Mouse (Mus musculus): ENCODE results near the gene Rpp25. TPM values are rescaled to one million over a fixed set of nuclear protein-coding genes. Genes with fewer than 3 reads are reported as not detected.

Rpp25 gene
- total RNA-seq, 2 experiments from 2014 or later: 16.4 to 20.3 TPM

- intact Hi-C loops (cut with DNase I): no loop called here
- no peak for DNase-seq (ENCODE audit: low spot score in 2 of 2)
These were observed 6.8 kb downstream of the Rpp25 start for GRCm38 (mm10) chr9:57510577-57510976.

GRCm38 (mm10) chr9:57517113-57517512 lies 13.3 kb downstream of the Rpp25 start:
- intact Hi-C loops (cut with DNase I): loop anchor here (2.0 to 5.0 kb wide), 2 partner anchors 30 to 40 kb away; no protein-coding TSS in a partner anchor
- peak in 1 of 2 experiments; percentile 35 for DNase-seq (ENCODE audit: low spot score in 2 of 2)

- intact Hi-C loops (cut with DNase I): loop anchor here (2.0 to 5.0 kb wide), 3 partner anchors 16 to 443 kb away; partner anchors contain the start of genes Rpp25 and Scamp5
- DNase-seq (ENCODE audit: low spot score in 2 of 2): no peak
These were observed 16.7 kb downstream of the Rpp25 start for GRCm38 (mm10) chr9:57520375-57521055.

GRCm38 (mm10) chr9:57521056-57521911 lies 17.5 kb downstream of the Rpp25 start, which contains the start of gene Cox5a:
Gene Cox5a (plus strand): TSS chr9:57521274.
- peak; percentile 93 to 95 for DNase-seq (ENCODE audit: low spot score in 2 of 2)
- intact Hi-C loops (cut with DNase I): loop anchor here (2.0 to 5.0 kb wide), 3 partner anchors 16 to 444 kb away; partner anchors contain the start of genes Rpp25 and Scamp5

- intact Hi-C loops (cut with DNase I): loop anchor here (5.0 kb wide), 2 partner anchors 55 to 445 kb away; partner anchors contain the start of gene Scamp5
- no peak for DNase-seq (ENCODE audit: low spot score in 2 of 2)
These were observed 18.5 kb downstream of the Rpp25 start for GRCm38 (mm10) chr9:57522114-57522860.

GRCm38 (mm10) chr9:57522861-57523246 lies 19.0 kb downstream of the Rpp25 start:
- intact Hi-C loops (cut with DNase I): loop anchor here (5.0 kb wide), 2 partner anchors 56 to 446 kb away; partner anchors contain the start of gene Scamp5
- no peak for DNase-seq (ENCODE audit: low spot score in 2 of 2)

- DNase-seq (ENCODE audit: low spot score in 2 of 2): no peak
- intact Hi-C loops (cut with DNase I): loop anchor here (5.0 kb wide), 2 partner anchors 56 to 446 kb away; partner anchors contain the start of gene Scamp5
These were observed 19.9 kb downstream of the Rpp25 start for GRCm38 (mm10) chr9:57523754-57524153.

- intact Hi-C loops (cut with DNase I): loop anchor here (5.0 kb wide), 2 partner anchors 57 to 447 kb away; partner anchors contain the start of gene Scamp5
- DNase-seq (ENCODE audit: low spot score in 2 of 2): no peak
These were observed 20.6 kb downstream of the Rpp25 start for GRCm38 (mm10) chr9:57524439-57524838.

- DNase-seq (ENCODE audit: low spot score in 2 of 2): no peak
- intact Hi-C loops (cut with DNase I): no loop called here
These were observed 21.7 kb downstream of the Rpp25 start for GRCm38 (mm10) chr9:57525516-57525915.

GRCm38 (mm10) chr9:57526435-57526834 lies 22.6 kb downstream of the Rpp25 start:
- no peak for DNase-seq (ENCODE audit: low spot score in 2 of 2)

GRCm38 (mm10) chr9:57531946-57532345 lies 28.1 kb downstream of the Rpp25 start:
- intact Hi-C loops (cut with DNase I): no loop called here
- no peak for DNase-seq (ENCODE audit: low spot score in 2 of 2)

More at GRCm38 (mm10) chr9:57526435-57526834, 22.6 kb downstream of the Rpp25 start:
- intact Hi-C loops (cut with DNase I): no loop called here

GRCm38 (mm10) chr9:57536362-57536761 lies 32.5 kb downstream of the Rpp25 start:
- DNase-seq (ENCODE audit: low spot score in 2 of 2): no peak
- intact Hi-C loops (cut with DNase I): loop anchor here (5.0 kb wide), 1 partner anchor 211 kb away; no protein-coding TSS in a partner anchor

- intact Hi-C loops (cut with DNase I): loop anchor here (5.0 kb wide), 1 partner anchor 210 kb away; no protein-coding TSS in a partner anchor
- DNase-seq (ENCODE audit: low spot score in 2 of 2): peak; percentile 93
These were observed 33.4 kb downstream of the Rpp25 start, which contains the start of gene Fam219b for GRCm38 (mm10) chr9:57537044-57537727. Gene Fam219b (plus strand): TSS chr9:57537528.

GRCm38 (mm10) chr9:57537728-57538181 lies 33.9 kb downstream of the Rpp25 start:
- intact Hi-C loops (cut with DNase I): loop anchor here (5.0 kb wide), 1 partner anchor 210 kb away; no protein-coding TSS in a partner anchor
- DNase-seq (ENCODE audit: low spot score in 2 of 2): no peak

GRCm38 (mm10) chr9:57539550-57539949 lies 35.7 kb downstream of the Rpp25 start:
- DNase-seq (ENCODE audit: low spot score in 2 of 2): no peak
- intact Hi-C loops (cut with DNase I): loop anchor here (5.0 kb wide), 1 partner anchor 208 kb away; no protein-coding TSS in a partner anchor

GRCm38 (mm10) chr9:57541312-57541711 lies 37.5 kb downstream of the Rpp25 start:
- DNase-seq (ENCODE audit: low spot score in 2 of 2): peak in 1 of 2 experiments; percentile 31
- intact Hi-C loops (cut with DNase I): loop anchor here (5.0 kb wide), 1 partner anchor 116 kb away; no protein-coding TSS in a partner anchor

- DNase-seq (ENCODE audit: low spot score in 2 of 2): no peak
- intact Hi-C loops (cut with DNase I): loop anchor here (5.0 kb wide), 1 partner anchor 113 kb away; no protein-coding TSS in a partner anchor
These were observed 40.1 kb downstream of the Rpp25 start for GRCm38 (mm10) chr9:57543951-57544350.

- DNase-seq (ENCODE audit: low spot score in 2 of 2): no peak
- intact Hi-C loops (cut with DNase I): no loop called here
These were observed 43.5 kb downstream of the Rpp25 start for GRCm38 (mm10) chr9:57547287-57547686.

Data from left cerebral cortex, postnatal 36 days (tissue).